Mouse (Mus musculus) macrophage (primary cell): Measurements from ENCODE around the gene Ccdc71l. TPM values are rescaled to one million over a fixed set of nuclear protein-coding genes. Genes with fewer than 3 reads are reported as not detected.

Experiments used
- H3K27ac ChIP-seq: fragments of 350-480 bp; formaldehyde crosslinking; 2 replicates; pipeline ENCODE4 v1.9.0; 2021
- H3K36me3 ChIP-seq: fragments of 350-480 bp; formaldehyde crosslinking; 2 replicates; pipeline ENCODE4 v1.9.0; 2021; ENCODE audit errors: inconsistent target
- H3K4me3 ChIP-seq: fragments of 350-480 bp; formaldehyde crosslinking; 2 replicates; pipeline ENCODE4 v1.9.0; 2021; ENCODE audit errors: inconsistent target
- H3K79me2 ChIP-seq: fragments of 350-480 bp; formaldehyde crosslinking; 2 replicates; pipeline ENCODE4 v1.9.0; 2021; ENCODE audit errors: inconsistent target
- WGBS: methylation state at CpG from one replicate; pipeline ENCODE4 v1.1.7; 2026; ENCODE audit warnings: inconsistent platforms; ENCODE audit not compliant: missing documents; 5-methylcytosine and 5-hydroxymethylcytosine counted together
- polyA plus RNA-seq: library from polyadenylated mRNA; stranded (reverse); fragments of 250-400 nt; gene quantifications from 3 replicates; pipeline ENCODE4 v1.2.4, GENCODE M21; 2018; ENCODE audit warnings: inconsistent platforms
- total RNA-seq, 78 experiments: library from RNA; depleted of rRNA; stranded (reverse); fragments of 250-400 nt; gene quantifications; 1 replicate in 9 of 78; 2 replicates in 24 of 78; 3 replicates in 43 of 78; 4 replicates in 2 of 78; pipeline ENCODE4 v1.2.4; 2018; ENCODE audit warnings: inconsistent platforms in 56 of 78

The Ccdc71l gene
- total RNA-seq (2018; cell fraction: chromatin; rRNA removed): 100 to 1,000 TPM in 1 of 26 experiments, 10 to 100 TPM in 25; 11.9 to 109 (median 34.2) TPM
- 10 to 100 TPM; 21.8 to 87.0 (median 38.0) TPM for total RNA-seq (2018; cell fraction: cytosol; rRNA removed)
- total RNA-seq (2018; cell fraction: nucleus; rRNA removed): 100 to 1,000 TPM in 6 of 26 experiments, 10 to 100 TPM in 20; 26.4 to 178 (median 65.8) TPM
- 17.1 to 24.5 TPM (median 20.0 TPM) in 3 replicates for polyA plus RNA-seq

DNA sequence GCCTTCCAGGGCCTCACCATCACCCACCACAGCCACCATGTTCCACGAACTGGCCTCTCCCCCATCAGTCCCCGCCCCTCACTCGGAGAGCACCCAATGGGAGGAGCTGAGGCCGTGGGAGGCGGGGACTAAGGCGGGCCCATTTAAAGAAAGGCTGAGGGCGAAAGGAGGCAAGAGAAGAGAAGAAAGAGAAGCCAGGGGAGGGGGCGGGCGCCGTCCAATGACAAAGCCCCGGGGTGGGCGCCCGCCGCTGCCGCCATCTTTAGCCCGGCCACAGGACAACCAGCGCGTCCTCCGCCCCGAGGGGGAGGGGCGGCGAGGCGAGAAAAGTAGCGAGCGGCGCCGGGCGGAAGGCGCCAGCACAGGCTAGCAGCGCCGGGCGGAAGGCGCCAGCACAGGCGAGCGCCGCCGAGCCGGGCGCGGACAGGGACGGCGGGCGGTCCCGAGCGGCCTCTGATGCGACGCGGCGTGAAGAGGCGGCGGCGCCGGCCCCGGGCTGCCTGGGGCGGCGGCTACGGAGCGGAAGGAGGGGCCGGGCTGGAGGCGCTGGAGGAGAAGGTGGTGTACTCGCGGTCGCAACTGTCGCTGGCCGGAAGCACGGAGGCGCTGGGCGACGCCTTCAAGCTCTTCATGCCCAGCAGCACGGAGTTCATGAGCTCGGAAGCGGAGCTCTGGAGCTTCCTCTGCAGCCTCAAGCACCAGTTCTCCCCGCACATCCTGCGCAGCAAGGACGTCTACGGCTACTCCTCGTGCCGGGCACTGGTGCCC is at the start of gene Ccdc71l:
Ccdc71l (plus strand) TSS at position 177 of the 768 bp plus-strand sequence.
- Histone ChIP-seq H3K4me3 (peak within 1 kb of the TSS; percentile 36), H3K79me2 (peaks cover 38% of the 10 kb centered on the region), H3K36me3 (no peaks in the 10 kb centered on the region), H3K27ac (peak within 1 kb of the TSS; percentile 46)
- 2% methylated on average over 60 of the region's 78 CpGs for WGBS

DNA sequence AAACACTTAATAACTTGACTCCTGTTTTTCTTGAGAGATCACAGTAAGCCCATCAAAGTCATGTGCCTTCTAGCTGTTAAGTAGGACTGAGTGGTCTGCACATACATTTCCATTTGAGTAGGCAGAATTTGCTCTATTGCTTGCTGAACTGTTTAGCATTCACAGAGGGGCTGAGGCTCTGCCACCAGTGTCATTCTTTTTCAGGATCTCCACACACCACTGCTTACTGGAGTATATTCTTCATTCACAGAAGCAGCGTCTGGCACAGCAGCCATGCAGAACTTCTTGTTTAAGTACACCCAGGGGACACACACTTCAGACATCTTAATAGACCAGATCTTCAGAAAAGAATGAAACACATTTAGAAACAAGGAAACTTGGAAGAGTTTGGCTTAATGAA is 39.4 kb upstream of the Ccdc71l start:
- Histone ChIP-seq H3K4me3 (no peak overlapping the region), H3K79me2 (no peaks in the 10 kb centered on the region), H3K27ac (no peak overlapping the region), H3K36me3 (no peaks in the 10 kb centered on the region)
- 100% methylated on average over 1 of the region's 1 CpGs for WGBS

DNA sequence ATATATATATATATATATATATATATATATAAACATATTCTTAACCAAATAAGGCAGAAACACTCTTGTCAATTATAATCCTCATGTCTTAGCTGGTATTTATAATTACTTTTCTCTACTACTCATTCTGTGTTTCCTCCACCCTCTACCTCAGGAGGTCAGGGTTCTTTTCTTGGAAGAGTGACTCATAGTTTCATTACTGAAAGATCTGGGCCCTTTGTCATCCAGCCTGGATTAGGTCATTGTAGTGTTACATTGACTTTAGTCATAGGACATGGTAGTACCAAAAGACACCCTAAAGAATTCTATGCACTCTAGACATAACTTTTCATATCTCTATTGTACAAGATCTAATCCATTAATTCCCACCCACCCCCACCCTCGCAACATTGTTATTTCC is 35.0 kb upstream of the Ccdc71l start:
- WGBS: 100% methylated on average over 1 of the region's 1 CpGs
- no peak overlapping the region for H3K27ac ChIP-seq
- H3K36me3 ChIP-seq: no peaks in the 10 kb centered on the region
- no peak overlapping the region for H3K4me3 ChIP-seq
- H3K79me2 ChIP-seq: no peaks in the 10 kb centered on the region

DNA sequence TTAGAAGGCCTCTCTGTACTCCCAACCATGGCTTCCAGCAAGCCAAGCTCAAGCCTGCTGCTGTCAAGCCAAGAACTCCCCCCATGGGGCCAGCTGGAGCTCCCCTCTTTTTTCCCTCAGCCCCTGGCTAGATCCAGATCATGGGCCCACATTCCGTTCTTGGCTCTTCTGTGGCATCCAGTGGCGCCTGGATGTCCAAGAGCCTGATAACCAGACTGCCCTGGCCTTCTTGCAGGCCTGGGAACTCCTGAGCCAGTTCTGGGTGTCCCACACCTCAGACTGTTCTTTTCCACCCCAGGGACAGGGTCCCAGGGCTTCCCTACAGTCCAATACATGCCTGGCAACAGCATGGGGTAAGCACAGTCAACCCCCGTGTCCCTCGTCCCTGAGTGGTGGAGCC is 32.4 kb upstream of the Ccdc71l start:
- H3K36me3 ChIP-seq: no peaks in the 10 kb centered on the region
- no peaks in the 10 kb centered on the region for H3K79me2 ChIP-seq
- WGBS: 95% methylated on average over 4 of the region's 4 CpGs
- H3K27ac ChIP-seq: no peak overlapping the region
- no peak overlapping the region for H3K4me3 ChIP-seq

DNA sequence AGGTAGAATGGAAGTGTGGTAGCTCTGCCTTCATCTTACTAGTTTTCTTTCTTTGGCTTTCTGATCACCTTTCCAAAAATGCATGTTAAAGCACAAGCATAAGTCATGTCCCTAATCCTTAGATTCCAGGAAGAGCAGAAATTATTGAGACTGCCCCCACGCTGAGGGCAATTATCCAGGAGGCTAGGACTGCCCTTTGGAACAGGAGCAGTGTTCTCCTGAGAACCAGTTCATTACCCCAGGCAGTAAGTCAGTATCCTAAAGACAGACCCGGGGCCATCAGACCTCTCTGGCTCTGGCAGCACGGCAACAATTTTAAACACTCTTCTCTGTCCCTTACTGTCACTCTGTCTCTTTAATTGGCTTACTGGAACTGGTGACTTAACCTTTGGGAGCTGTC is 30.0 kb upstream of the Ccdc71l start:
- no peaks in the 10 kb centered on the region for H3K79me2 ChIP-seq
- WGBS: 80% methylated on average over 3 of the region's 3 CpGs
- no peak overlapping the region for H3K4me3 ChIP-seq
- no peaks in the 10 kb centered on the region for H3K36me3 ChIP-seq
- no peak overlapping the region for H3K27ac ChIP-seq

DNA sequence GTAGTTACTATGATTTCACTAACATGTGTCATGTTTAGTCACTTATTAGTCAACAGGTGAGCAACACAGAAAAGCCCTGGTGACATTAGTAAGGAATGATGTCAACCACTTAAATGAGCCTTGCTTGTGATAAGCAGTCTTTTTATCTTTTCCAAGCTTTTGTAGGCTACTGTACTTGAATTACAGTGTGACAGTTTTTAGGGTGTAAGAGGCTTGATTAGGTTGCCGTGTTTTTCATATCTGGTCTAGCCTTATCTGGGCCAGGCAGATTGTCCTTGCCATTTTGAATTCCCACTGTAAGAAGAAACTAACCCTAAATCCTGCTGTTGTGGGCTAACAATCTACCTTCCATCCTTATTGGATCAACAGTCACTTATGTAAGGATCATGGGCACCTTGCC is 26.6 kb upstream of the Ccdc71l start:
- 100% methylated on average over 1 of the region's 1 CpGs for WGBS
- H3K79me2 ChIP-seq: no peaks in the 10 kb centered on the region

DNA sequence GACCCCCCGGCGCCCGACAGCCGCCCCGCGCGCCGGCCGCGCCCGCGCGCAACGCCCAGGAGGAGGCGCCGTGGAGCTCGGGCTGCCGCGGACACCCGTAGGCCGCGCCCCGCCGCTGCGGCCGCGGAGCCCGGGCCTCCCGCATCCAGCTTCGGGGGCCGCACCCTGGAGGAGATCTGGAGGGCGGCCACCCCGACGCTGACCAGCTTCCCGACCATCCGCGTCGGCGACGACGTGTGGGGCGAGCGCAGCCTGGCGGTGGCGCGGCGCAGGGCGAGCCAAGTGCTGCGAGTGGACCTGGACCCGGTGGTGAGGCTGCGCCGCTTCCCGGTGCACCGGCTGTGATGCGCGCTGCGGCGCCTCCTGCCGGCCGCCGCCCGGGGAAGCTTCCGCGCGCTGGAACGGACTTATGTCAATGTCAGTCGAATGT is 807 bp downstream of the Ccdc71l start:
- peak overlapping the region; percentile 67 for H3K4me3 ChIP-seq
- WGBS: under 1% methylated on average over 52 of the region's 67 CpGs
- no peaks in the 10 kb centered on the region for H3K36me3 ChIP-seq
- H3K79me2 ChIP-seq: peaks cover 38% of the 10 kb centered on the region
- peak overlapping the region; percentile 46 for H3K27ac ChIP-seq

More for the DNA sequence above, 26.6 kb upstream of the Ccdc71l start:
- no peak overlapping the region for H3K27ac ChIP-seq
- no peaks in the 10 kb centered on the region for H3K36me3 ChIP-seq
- H3K4me3 ChIP-seq: no peak overlapping the region

DNA sequence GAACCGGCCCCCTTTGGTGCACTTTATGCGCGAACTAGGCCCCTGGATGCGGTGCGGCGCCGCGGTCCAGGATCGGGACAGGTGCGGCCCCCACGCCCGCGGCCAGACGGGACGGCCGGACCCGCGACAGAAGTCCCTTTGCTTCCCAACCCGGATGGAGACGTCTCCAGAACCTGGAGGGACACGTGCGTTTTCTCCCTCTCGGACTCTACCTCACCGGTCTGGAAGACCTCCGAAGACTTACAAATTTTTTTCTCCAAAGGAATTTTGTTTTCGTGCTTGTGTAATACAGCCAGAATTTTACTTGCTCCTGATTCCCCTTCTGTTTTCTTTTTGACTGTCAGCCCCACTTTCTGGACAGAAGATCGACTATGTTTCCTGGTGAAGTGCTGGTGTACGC is 1.2 kb downstream of the Ccdc71l start:
- Histone ChIP-seq H3K27ac (peak overlapping the region; percentile 38), H3K36me3 (no peaks in the 10 kb centered on the region), H3K79me2 (peaks cover 38% of the 10 kb centered on the region), H3K4me3 (peak overlapping the region; percentile 67)
- WGBS: 2% methylated on average over 28 of the region's 28 CpGs

DNA sequence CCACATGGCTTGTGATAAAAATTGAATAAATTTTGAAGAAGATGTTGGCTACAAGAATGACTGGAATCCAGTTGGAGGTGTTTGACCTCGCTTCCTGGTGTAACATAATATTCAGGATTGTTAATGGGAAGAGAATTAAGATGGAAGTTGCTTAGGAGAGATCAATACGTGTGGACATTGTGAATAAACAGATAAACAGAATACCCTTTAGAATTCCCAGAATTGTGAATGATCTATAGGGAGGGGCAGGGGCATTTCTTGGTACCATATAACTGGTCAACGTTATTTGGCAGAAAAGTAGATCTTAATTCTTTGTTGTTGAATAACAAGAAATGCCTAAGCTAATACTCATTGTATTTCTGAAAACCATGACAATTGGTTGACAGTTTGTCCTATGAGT is 2.0 kb downstream of the Ccdc71l start:
- Histone ChIP-seq H3K4me3 (peak overlapping the region; percentile 67), H3K36me3 (no peaks in the 10 kb centered on the region), H3K27ac (no peak overlapping the region), H3K79me2 (peaks cover 38% of the 10 kb centered on the region)
- WGBS: 73% methylated on average over 3 of the region's 3 CpGs

DNA sequence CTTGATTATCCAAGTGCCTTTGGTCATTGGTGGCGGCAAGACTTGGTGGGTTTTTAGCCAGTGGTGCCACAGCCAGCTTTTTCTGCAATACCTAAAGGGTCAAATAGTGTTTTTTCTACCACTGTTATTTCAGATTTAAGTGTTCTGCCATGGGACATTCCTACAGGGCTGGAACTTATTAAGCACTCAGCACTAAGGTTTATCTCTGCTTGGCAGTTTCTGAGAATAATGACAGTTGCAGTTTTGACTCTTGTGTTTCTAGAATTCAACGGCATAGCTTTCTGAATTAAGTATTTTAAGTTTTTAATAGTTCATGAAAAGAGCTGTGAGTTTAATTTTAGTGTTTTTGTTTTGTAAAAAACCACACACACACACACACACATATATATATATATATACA is 2.5 kb downstream of the Ccdc71l start:
- WGBS: 91% methylated on average over 2 of the region's 2 CpGs
- Histone ChIP-seq H3K27ac (no peak overlapping the region), H3K36me3 (no peaks in the 10 kb centered on the region), H3K4me3 (peak overlapping the region; percentile 67), H3K79me2 (peaks cover 38% of the 10 kb centered on the region)

DNA sequence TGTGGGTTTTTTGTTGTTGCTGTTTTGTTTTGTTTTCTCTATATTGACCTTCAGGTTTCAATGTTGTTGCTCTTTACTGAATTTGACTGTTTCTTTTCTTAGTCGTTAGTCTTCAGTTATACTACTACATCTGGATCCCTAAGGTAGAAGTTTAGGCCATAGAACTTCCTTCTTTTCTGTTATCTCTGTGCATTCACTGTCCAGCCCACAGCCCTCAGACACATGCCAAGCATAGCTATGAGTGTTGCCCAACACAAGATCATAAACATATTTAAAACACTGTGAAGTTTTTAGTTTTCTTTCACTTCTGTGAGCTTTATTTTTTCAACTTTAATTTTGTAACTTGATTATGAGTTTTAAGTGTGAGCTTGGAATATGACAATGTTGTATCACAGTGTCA is 41.0 kb downstream of the Ccdc71l start:
- Histone ChIP-seq H3K79me2 (no peaks in the 10 kb centered on the region), H3K27ac (no peak overlapping the region), H3K4me3 (no peak overlapping the region), H3K36me3 (no peaks in the 10 kb centered on the region)
- WGBS: 12% methylated on average over 1 of the region's 1 CpGs

DNA sequence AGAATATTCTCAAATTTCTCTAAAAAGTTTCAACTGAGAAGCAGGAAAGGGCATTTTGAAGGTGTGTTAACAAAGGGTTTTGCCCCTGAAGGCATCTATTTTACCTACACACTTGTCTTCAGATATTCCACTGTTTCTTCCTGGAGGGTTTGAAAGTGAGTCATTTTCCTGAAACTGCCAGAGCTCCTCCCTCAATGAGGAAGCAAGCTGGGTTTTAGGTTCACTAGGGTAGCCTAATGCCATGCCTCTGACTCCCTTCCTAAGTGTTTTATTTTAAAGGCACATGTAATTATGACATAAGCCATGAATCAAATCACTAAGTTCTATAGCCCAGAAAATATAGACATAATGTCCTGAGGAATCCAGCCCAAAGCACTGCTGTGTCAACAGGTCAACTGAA is 49.3 kb downstream of the Ccdc71l start:
- Histone ChIP-seq H3K79me2 (no peaks in the 10 kb centered on the region), H3K4me3 (no peak overlapping the region), H3K27ac (no peak overlapping the region), H3K36me3 (no peaks in the 10 kb centered on the region)

DNA sequence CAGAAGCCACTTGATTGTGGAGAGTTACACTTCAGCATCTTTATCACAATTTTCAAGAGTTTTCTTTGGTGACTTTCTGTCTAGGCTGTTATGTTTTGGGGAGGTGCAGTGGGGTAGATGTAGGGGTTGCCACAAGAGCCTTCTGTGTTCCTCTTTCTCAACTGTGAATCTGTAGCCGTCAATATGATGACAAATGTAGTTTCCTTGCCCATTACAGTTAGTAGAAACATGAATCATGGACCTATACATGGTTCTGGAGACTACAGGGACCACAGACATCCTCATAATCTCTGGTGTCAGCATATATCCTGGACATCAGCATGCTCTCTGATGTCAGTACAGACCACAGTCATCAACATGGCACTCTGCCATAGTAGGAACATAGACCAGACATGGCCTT is 52.5 kb downstream of the Ccdc71l start:
- no peaks in the 10 kb centered on the region for H3K36me3 ChIP-seq
- H3K27ac ChIP-seq: peak overlapping the region; percentile 70
- WGBS: 0% methylated on average over 1 of the region's 1 CpGs
- H3K4me3 ChIP-seq: no peak overlapping the region
- no peaks in the 10 kb centered on the region for H3K79me2 ChIP-seq
